Mouse (Mus musculus) kidney, postnatal 0 days (tissue): ENCODE data around the gene Pkp4. TPM values are rescaled to one million over a fixed set of nuclear protein-coding genes. Genes with fewer than 3 reads are reported as not detected.

Experiments
- ATAC-seq: fragments of 200-750 bp; cut with Nextera tagmentation; replicated peaks from 2 replicates; pipeline ENCODE4 v1.8.0; 2017; ENCODE audit warnings: low read depth, moderate number of reproducible peaks, moderate TSS enrichment, moderate library complexity; ENCODE audit not compliant: low FRiP score
- DNase-seq: peaks from one replicate; pipeline ENCODE4 v3.0.0-alpha.2; 2016; ENCODE audit warnings: low spot score
- H3K27ac ChIP-seq: fragments of 300-500 bp; sonication (generic); 2 replicates; pipeline ENCODE4 v1.5.1; 2014; ENCODE audit warnings: mild to moderate bottlenecking
- H3K27me3 ChIP-seq: fragments of 300-500 bp; sonication (generic); 2 replicates; pipeline ENCODE4 v1.6.1; 2014; ENCODE audit warnings: low read length, mixed read lengths; ENCODE audit not compliant: insufficient read depth
- H3K36me3 ChIP-seq: fragments of 300-500 bp; sonication (generic); 2 replicates; pipeline ENCODE4 v1.6.1; 2014; ENCODE audit warnings: low read length, mixed read lengths; ENCODE audit not compliant: insufficient read depth
- H3K4me1 ChIP-seq: fragments of 300-500 bp; sonication (generic); replicated peaks from 2 replicates; pipeline ENCODE4 v1.6.1; 2014; ENCODE audit warnings: antibody characterized with exemption, low read length, mixed read lengths; ENCODE audit not compliant: insufficient read depth
- H3K4me2 ChIP-seq: fragments of 300-500 bp; sonication (generic); 2 replicates; pipeline ENCODE4 v1.6.1; 2014; ENCODE audit warnings: mild to moderate bottlenecking, low read length, moderate library complexity, mixed read lengths
- H3K4me3 ChIP-seq: fragments of 300-500 bp; sonication (generic); replicated peaks from 2 replicates; pipeline ENCODE4 v1.5.1; 2014; ENCODE audit warnings: low read depth, low read length
- H3K9ac ChIP-seq: fragments of 300-500 bp; sonication (generic); 2 replicates; pipeline ENCODE4 v1.6.1; 2014; ENCODE audit warnings: low read depth, low read length
- H3K9me3 ChIP-seq: fragments of 300-500 bp; sonication (generic); replicated peaks from 2 replicates; pipeline ENCODE4 v1.6.1; 2016; ENCODE audit warnings: low read length, inconsistent platforms, mixed read lengths
- CTCF ChIP-seq: IDR thresholded peaks from 2 replicates; pipeline ENCODE4 v1.5.1; 2016; ENCODE audit warnings: antibody characterized with exemption, low read depth, mild to moderate bottlenecking, moderate library complexity
- WGBS: fragments of 180-500 bp; shearing (Covaris S2); extraction: QIAGEN DNeasy Blood & Tissue Kit; methylation state at CpG from one replicate; pipeline ENCODE4 v1.1.7; 2014; 5-methylcytosine and 5-hydroxymethylcytosine counted together
- polyA plus RNA-seq: library from polyadenylated mRNA; unstranded; fragments of >200 nt; fragmentation: Nextera tagmentation; extraction: Ambion mirVana; gene quantifications from 2 replicates; pipeline ENCODE4 v1.2.1, GENCODE M21; 2015

Gene Pkp4
- polyA plus RNA-seq, 1 experiment from 2014 or later: 20.2 TPM

GRCm38 (mm10) chr2:59219997-59220789, 59.5 kb downstream of the Pkp4 start:
- H3K27me3 ChIP-seq: no peaks in the 10 kb centered on the region
- H3K27ac ChIP-seq: peak overlapping the region; percentile 56; the same call in 1 of the 2 replicates
- TF ChIP-seq CTCF: no peak
- 0 out of 2 replicates have a peak overlapping the region, but pooled peaks have one; percentile 8 for H3K4me2 ChIP-seq
- H3K4me3 ChIP-seq: no peak overlapping the region
- H3K36me3 ChIP-seq: 0 out of 2 replicates have a peak, but pooled peaks cover 4% of the 10 kb centered on the region
- DNase-seq (peak; percentile 45), ATAC-seq (no peak)
- H3K9ac ChIP-seq: no peak overlapping the region
- WGBS: 27% methylated on average over 9 of the region's 9 CpGs
- H3K9me3 ChIP-seq: no peaks in the 10 kb centered on the region
- H3K4me1 ChIP-seq: no peaks in the 10 kb centered on the region

GRCm38 (mm10) chr2:59226383-59226782, 65.7 kb downstream of the Pkp4 start:
- H3K9ac ChIP-seq: no peak overlapping the region
- no peaks in the 10 kb centered on the region for H3K27me3 ChIP-seq
- ATAC-seq: no peak
- H3K9me3 ChIP-seq: no peaks in the 10 kb centered on the region
- no peak overlapping the region for H3K4me2 ChIP-seq
- TF ChIP-seq CTCF: no peak
- no peak overlapping the region for H3K27ac ChIP-seq
- WGBS: 77% methylated on average over 4 of the region's 4 CpGs
- no peak for DNase-seq
- no peak overlapping the region for H3K4me3 ChIP-seq
- H3K4me1 ChIP-seq: no peaks in the 10 kb centered on the region
- no peaks in the 10 kb centered on the region for H3K36me3 ChIP-seq

GRCm38 (mm10) chr2:59227011-59227410, 66.4 kb downstream of the Pkp4 start:
- WGBS: 85% methylated on average over 3 of the region's 3 CpGs

GRCm38 (mm10) chr2:59227508-59228263, 67.0 kb downstream of the Pkp4 start:
- 0 out of 2 replicates have a peak, but pooled peaks cover 5% of the 10 kb centered on the region for H3K36me3 ChIP-seq
- WGBS: 80% methylated on average over 8 of the region's 8 CpGs
- no peak overlapping the region for H3K27ac ChIP-seq
- no peaks in the 10 kb centered on the region for H3K4me1 ChIP-seq
- H3K27me3 ChIP-seq: no peaks in the 10 kb centered on the region
- no peak overlapping the region for H3K4me2 ChIP-seq
- DNase-seq (no peak), ATAC-seq (no peak)
- TF ChIP-seq CTCF: no peak
- H3K9ac ChIP-seq: no peak overlapping the region
- no peaks in the 10 kb centered on the region for H3K9me3 ChIP-seq
- no peak overlapping the region for H3K4me3 ChIP-seq

More at GRCm38 (mm10) chr2:59227011-59227410, 66.4 kb downstream of the Pkp4 start:
- Histone ChIP-seq H3K4me3 (no peak overlapping the region), H3K27ac (no peak overlapping the region), H3K9ac (no peak overlapping the region), H3K4me2 (no peak overlapping the region), H3K27me3 (no peaks in the 10 kb centered on the region), H3K9me3 (no peaks in the 10 kb centered on the region), H3K36me3 (0 out of 2 replicates have a peak, but pooled peaks cover 1% of the 10 kb centered on the region), H3K4me1 (no peaks in the 10 kb centered on the region)
- no peak for DNase-seq
- ATAC-seq: no peak
- TF ChIP-seq CTCF: no peak

GRCm38 (mm10) chr2:59229250-59229895, 68.7 kb downstream of the Pkp4 start:
- no peak for TF ChIP-seq CTCF
- Histone ChIP-seq H3K4me1 (no peaks in the 10 kb centered on the region), H3K9me3 (no peaks in the 10 kb centered on the region), H3K27me3 (no peaks in the 10 kb centered on the region), H3K36me3 (0 out of 2 replicates have a peak, but pooled peaks cover 5% of the 10 kb centered on the region), H3K4me2 (no peak overlapping the region), H3K27ac (no peak overlapping the region), H3K4me3 (no peak overlapping the region), H3K9ac (no peak overlapping the region)
- ATAC-seq (no peak), DNase-seq (no peak)
- 63% methylated on average over 11 of the region's 11 CpGs for WGBS

GRCm38 (mm10) chr2:59230656-59231055, 70.0 kb downstream of the Pkp4 start:
- Histone ChIP-seq H3K4me1 (no peaks in the 10 kb centered on the region), H3K36me3 (0 out of 2 replicates have a peak, but pooled peaks cover 5% of the 10 kb centered on the region), H3K27ac (no peak overlapping the region), H3K9ac (no peak overlapping the region), H3K4me3 (no peak overlapping the region), H3K27me3 (no peaks in the 10 kb centered on the region), H3K9me3 (no peaks in the 10 kb centered on the region), H3K4me2 (no peak overlapping the region)
- 54% methylated on average over 9 of the region's 9 CpGs for WGBS
- TF ChIP-seq CTCF: no peak
- peak; percentile 23 for DNase-seq
- peak; percentile 63; the same call in 1 of the 2 replicates for ATAC-seq
